In genomic region chr14:29707561-29708335, GRCm38 (mm10) we compare ENCODE assay signal across 12 mouse cellular contexts. TPM values are rescaled to one million over a fixed set of nuclear protein-coding genes. Genes with fewer than 3 reads are reported as not detected.
DNase-seq lines count a peak whose midpoint lies in the region; ATAC-seq lines count a peak whose summit lies in the region.
"Had no signal": no experiment of that assay in that cellular context is flagged by ENCODE, and none has a peak within 500 bp of the region (broad histone marks: within the 10 kb centered on the region; RNA-seq: fewer than 3 reads in every experiment).

No protein-coding gene starts in this region.

- no peak overlapping the region for H3K27ac ChIP-seq in forebrain, embryonic 15.5 days (replicated peaks)
- H3K27ac ChIP-seq in forebrain, embryonic 11.5 days (ENCODE audit: low read depth, low read length) = no peak overlapping the region
- H3K27ac ChIP-seq in midbrain, embryonic 13.5 days = no peak overlapping the region
- H3K27ac ChIP-seq in midbrain, embryonic 10.5 days (replicated peaks) = no peak overlapping the region
- H3K27ac ChIP-seq in hindbrain, embryonic 16.5 days (ENCODE audit: low read depth, low read length) = no peak overlapping the region
- H3K27ac ChIP-seq: heart, embryonic 15.5 days; limb, embryonic 15.5 days had no signal

- no peak overlapping the region for H3K9ac ChIP-seq in forebrain, embryonic 15.5 days (replicated peaks)
- H3K9ac ChIP-seq in forebrain, embryonic 11.5 days (ENCODE audit: low read length) = no peak overlapping the region
- H3K9ac ChIP-seq in midbrain, embryonic 13.5 days (replicated peaks) = no peak overlapping the region
- H3K9ac ChIP-seq in hindbrain, embryonic 16.5 days (ENCODE audit: low read depth, low read length) = peak overlapping the region; percentile 2; the same call in 1 of the 2 replicates
- H3K9ac ChIP-seq: heart, embryonic 15.5 days; limb, embryonic 15.5 days had no signal

- H3K36me3 ChIP-seq in forebrain, embryonic 15.5 days = no peaks in the 10 kb centered on the region
- H3K36me3 ChIP-seq in forebrain, embryonic 11.5 days (ENCODE audit: control insufficient read depth, insufficient read depth, low read length) = no peaks in the 10 kb centered on the region
- H3K36me3 ChIP-seq in midbrain, embryonic 13.5 days = no peaks in the 10 kb centered on the region
- no peaks in the 10 kb centered on the region for H3K36me3 ChIP-seq in midbrain, embryonic 10.5 days
- H3K36me3 ChIP-seq in hindbrain, embryonic 16.5 days (ENCODE audit: control insufficient read depth, insufficient read depth, low read length) = no peaks in the 10 kb centered on the region
- H3K36me3 ChIP-seq: heart, embryonic 15.5 days; limb, embryonic 15.5 days had no signal

- H3K4me2 ChIP-seq in forebrain, embryonic 15.5 days (replicated peaks) = no peak overlapping the region
- H3K4me2 ChIP-seq in forebrain, embryonic 11.5 days (ENCODE audit: low read depth, low read length, severe bottlenecking) = no peak overlapping the region
- 0 out of 2 replicates have a peak overlapping the region, but pooled peaks have one; percentile 3 for H3K4me2 ChIP-seq in midbrain, embryonic 13.5 days (replicated peaks)
- peak overlapping the region; percentile 32 for H3K4me2 ChIP-seq in hindbrain, embryonic 16.5 days (ENCODE audit: low read length)
- H3K4me2 ChIP-seq: heart, embryonic 15.5 days; limb, embryonic 15.5 days had no signal

- no peaks in the 10 kb centered on the region for H3K27me3 ChIP-seq in forebrain, embryonic 15.5 days
- no peaks in the 10 kb centered on the region for H3K27me3 ChIP-seq in forebrain, embryonic 11.5 days (ENCODE audit: control insufficient read depth, insufficient read depth, low read length)
- H3K27me3 ChIP-seq in midbrain, embryonic 13.5 days = 0 out of 2 replicates have a peak, but pooled peaks cover 4% of the 10 kb centered on the region
- peaks cover 17% of the 10 kb centered on the region for H3K27me3 ChIP-seq in midbrain, embryonic 10.5 days (ENCODE audit: low read depth, poor library complexity, severe bottlenecking)
- no peaks in the 10 kb centered on the region for H3K27me3 ChIP-seq in hindbrain, embryonic 16.5 days (replicated peaks; ENCODE audit: control insufficient read depth, insufficient read depth, low read length)
- H3K27me3 ChIP-seq: megakaryocyte, embryonic 14.5 days had no signal

- no peak for DNase-seq in forebrain, embryonic 11.5 days (ENCODE audit: low spot score)
- DNase-seq in midbrain, embryonic 10.5 days (ENCODE audit: low spot score) = no peak
- DNase-seq in retina, postnatal 1 day = peak; percentile 46
- no peak for DNase-seq in right cerebral cortex, postnatal 10 days (ENCODE audit: low spot score in 2 of 2)

- 36% methylated on average over 18 of the region's 18 CpGs for WGBS in forebrain, embryonic 15.5 days
- WGBS in forebrain, embryonic 11.5 days = 46% methylated on average over 18 of the region's 18 CpGs
- 43% methylated on average over 18 of the region's 18 CpGs for WGBS in midbrain, embryonic 13.5 days
- 41% methylated on average over 18 of the region's 18 CpGs for WGBS in midbrain, embryonic 10.5 days
- WGBS in hindbrain, embryonic 16.5 days = 29% methylated on average over 18 of the region's 18 CpGs

- ATAC-seq in forebrain, embryonic 15.5 days (replicated peaks) = peak; percentile 35; the same call in 1 of the 2 replicates
- no peak for ATAC-seq in forebrain, embryonic 11.5 days (replicated peaks; ENCODE audit: low FRiP score)
- ATAC-seq in midbrain, embryonic 13.5 days = peak; percentile 67
- peak; percentile 67; the same call in 1 of the 2 replicates for ATAC-seq in hindbrain, embryonic 16.5 days
- ATAC-seq in monocyte, adult 5-6 weeks (replicated peaks; ENCODE audit: insufficient number of reproducible peaks, low FRiP score, low TSS enrichment, poor library complexity, severe bottlenecking) = no peak
- ATAC-seq: inflammation-experienced regulatory T-cells, adult 6 months had no signal

- 0 out of 2 replicates have a peak, but pooled peaks cover 4% of the 10 kb centered on the region for H3K4me1 ChIP-seq in forebrain, embryonic 15.5 days
- 0 out of 2 replicates have a peak, but pooled peaks cover 2% of the 10 kb centered on the region for H3K4me1 ChIP-seq in forebrain, embryonic 11.5 days (replicated peaks; ENCODE audit: control insufficient read depth, insufficient read depth, low read length)
- H3K4me1 ChIP-seq in midbrain, embryonic 13.5 days (replicated peaks) = peaks cover 5% of the 10 kb centered on the region
- peaks cover 17% of the 10 kb centered on the region for H3K4me1 ChIP-seq in midbrain, embryonic 10.5 days
- H3K4me1 ChIP-seq in hindbrain, embryonic 16.5 days (ENCODE audit: control insufficient read depth, insufficient read depth, low read depth, low read length) = peaks cover 10% of the 10 kb centered on the region
- H3K4me1 ChIP-seq: limb, embryonic 15.5 days; megakaryocyte, embryonic 14.5 days had no signal

- H3K9me3 ChIP-seq in forebrain, embryonic 15.5 days = no peaks in the 10 kb centered on the region
- H3K9me3 ChIP-seq in forebrain, embryonic 11.5 days (ENCODE audit: control insufficient read depth, low read length) = no peaks in the 10 kb centered on the region
- no peaks in the 10 kb centered on the region for H3K9me3 ChIP-seq in midbrain, embryonic 13.5 days
- no peaks in the 10 kb centered on the region for H3K9me3 ChIP-seq in midbrain, embryonic 10.5 days (replicated peaks)
- H3K9me3 ChIP-seq in hindbrain, embryonic 16.5 days (ENCODE audit: control insufficient read depth, low read length) = no peaks in the 10 kb centered on the region
- H3K9me3 ChIP-seq: heart, embryonic 15.5 days; limb, embryonic 15.5 days had no signal

- H3K4me3 ChIP-seq in forebrain, embryonic 15.5 days = no peak overlapping the region
- H3K4me3 ChIP-seq in forebrain, embryonic 11.5 days (ENCODE audit: low read depth, low read length) = no peak overlapping the region
- H3K4me3 ChIP-seq in midbrain, embryonic 13.5 days (replicated peaks) = no peak overlapping the region
- H3K4me3 ChIP-seq in midbrain, embryonic 10.5 days = no peak overlapping the region
- H3K4me3 ChIP-seq in hindbrain, embryonic 16.5 days (ENCODE audit: low read length) = no peak overlapping the region
- H3K4me3 ChIP-seq: heart, embryonic 15.5 days; limb, embryonic 15.5 days; megakaryocyte, embryonic 14.5 days had no signal

RNA-seq across cellular contexts. Expression of gene Cacna2d3, which starts 13.9 kb away (rescaled TPM):
- polyA plus RNA-seq in forebrain, embryonic 15.5 days (2015; fragmentation: Nextera tagmentation; extraction: Ambion mirVana) = 24.8 and 28.1 TPM in 2 replicates
- polyA plus RNA-seq in forebrain, embryonic 11.5 days (2014; fragmentation: Nextera tagmentation; extraction: Ambion mirVana) = 4.5 and 5.1 TPM in 2 replicates
- polyA plus RNA-seq in midbrain, embryonic 13.5 days (2015; fragmentation: Nextera tagmentation; extraction: Ambion mirVana) = 28.6 and 35.6 TPM in 2 replicates
- 5.6 and 12.2 TPM in 2 replicates for polyA plus RNA-seq in midbrain, embryonic 10.5 days (2016; fragmentation: Nextera tagmentation; extraction: Ambion mirVana)
- 32.8 and 43.8 TPM in 2 replicates for polyA plus RNA-seq in hindbrain, embryonic 16.5 days (2015; fragmentation: Nextera tagmentation; extraction: Ambion mirVana)
- total RNA-seq in monocyte, adult 5-6 weeks (2017) = 0.48 TPM in 1 of 3 replicates, not detected in the others

Comparison
In these comparisons a context has a peak if more than half of its experiments do, and no peak if none do; other contexts are left out.
1. ATAC-seq: peak in forebrain, embryonic 15.5 days (single experiment), midbrain, embryonic 13.5 days (single experiment) and hindbrain, embryonic 16.5 days (single experiment); none in forebrain, embryonic 11.5 days (single experiment) and monocyte, adult 5-6 weeks (single experiment).
2. H3K4me2 ChIP-seq: peak in midbrain, embryonic 13.5 days (single experiment) and hindbrain, embryonic 16.5 days (single experiment); none in forebrain, embryonic 15.5 days (single experiment) and forebrain, embryonic 11.5 days (single experiment).